Mouse (Mus musculus): ENCODE data around the gene Tbc1d9. TPM values are rescaled to one million over a fixed set of nuclear protein-coding genes. Genes with fewer than 3 reads are reported as not detected.

Gene Tbc1d9
- 2.6 TPM for polyA plus RNA-seq (2014; fragmentation: Illumina TruSeq; extraction: RNeasy Lipid Tissue Mini Kit (QIAGEN cat#74804); ENCODE audit: low read depth, low replicate concordance)

DNA sequence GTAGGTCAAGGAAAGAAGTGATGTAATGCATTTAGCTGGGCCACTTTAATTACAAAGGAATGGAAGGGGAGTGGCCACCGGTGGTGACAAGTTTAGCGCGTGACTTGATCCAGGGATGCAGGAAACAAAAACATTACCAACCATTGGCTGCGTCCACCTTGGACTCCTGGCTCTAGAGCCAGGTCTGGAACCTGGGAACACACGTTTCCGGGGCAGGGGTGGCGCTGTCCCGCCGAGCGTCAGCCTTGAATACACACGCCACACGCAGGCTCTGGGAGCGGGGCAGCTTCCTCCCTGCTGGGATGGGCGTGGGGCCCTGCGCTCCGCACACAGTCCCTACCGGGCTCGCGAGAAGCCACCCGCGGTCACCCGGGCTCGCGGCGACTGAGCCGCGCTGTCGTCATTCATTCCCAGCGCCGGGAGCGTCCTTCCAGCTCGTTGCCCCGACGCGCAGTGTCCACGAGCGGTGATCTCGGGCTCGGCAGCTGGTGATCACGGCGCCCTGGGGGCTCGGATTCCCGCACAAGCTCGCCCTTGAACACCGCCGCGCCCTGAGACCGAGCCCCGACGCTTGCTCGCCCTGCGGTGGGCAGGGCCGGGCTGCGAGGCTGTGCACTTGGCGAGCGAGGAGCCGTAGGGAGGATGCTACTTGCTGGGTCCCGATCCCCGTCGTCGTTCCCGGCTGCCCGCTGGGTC lies at the start of gene Tbc1d9:
Tbc1d9 (plus strand) TSS at position 118 of the 696 bp plus-strand sequence.

DNA sequence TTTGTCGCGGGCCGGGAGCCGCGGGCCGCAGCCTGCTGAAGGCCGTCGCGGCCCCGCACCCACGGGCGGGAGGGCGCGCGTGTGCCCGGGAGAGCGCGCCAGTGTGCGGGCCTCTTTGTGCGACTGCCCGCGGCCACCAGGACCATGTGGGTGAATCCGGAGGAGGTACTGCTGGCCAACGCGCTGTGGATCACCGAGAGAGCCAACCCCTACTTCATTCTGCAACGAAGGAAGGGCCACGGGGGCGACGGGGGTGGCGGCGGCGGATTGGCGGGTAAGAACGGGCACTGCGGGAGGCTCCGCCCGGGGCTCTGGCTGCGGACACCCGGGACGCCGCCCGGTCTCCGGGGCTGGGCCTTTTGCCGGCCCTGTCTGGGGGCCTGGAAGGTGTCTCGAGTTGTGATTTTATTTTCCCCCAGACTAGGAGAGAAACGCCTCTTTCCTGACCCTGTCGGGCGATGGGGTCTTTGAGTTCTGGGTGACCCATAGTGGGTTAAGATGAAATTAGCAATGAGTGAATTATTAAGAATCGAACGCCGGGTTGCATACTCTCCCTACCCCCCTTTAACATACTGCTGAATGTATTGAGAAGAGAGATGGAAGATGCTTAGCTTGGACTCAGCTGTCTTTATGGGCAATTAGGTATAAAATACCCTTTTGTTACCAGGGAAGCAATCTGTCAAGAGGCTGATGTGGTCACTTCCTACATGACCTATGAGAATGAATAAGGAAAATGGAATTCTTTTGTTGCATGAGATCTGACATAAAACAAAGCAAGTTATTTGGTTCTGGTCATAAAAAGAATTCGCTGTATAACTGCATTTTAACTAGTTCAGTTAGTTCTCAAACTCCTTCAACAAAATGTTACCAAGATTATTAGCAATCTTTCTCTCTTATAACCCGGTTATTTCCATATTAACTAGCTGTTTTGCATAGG lies 1.0 kb downstream of the Tbc1d9 start, which contains the start of gene Gm10645:
Gm10645 (minus strand) TSS at position 240 of the 937 bp plus-strand sequence.

DNA sequence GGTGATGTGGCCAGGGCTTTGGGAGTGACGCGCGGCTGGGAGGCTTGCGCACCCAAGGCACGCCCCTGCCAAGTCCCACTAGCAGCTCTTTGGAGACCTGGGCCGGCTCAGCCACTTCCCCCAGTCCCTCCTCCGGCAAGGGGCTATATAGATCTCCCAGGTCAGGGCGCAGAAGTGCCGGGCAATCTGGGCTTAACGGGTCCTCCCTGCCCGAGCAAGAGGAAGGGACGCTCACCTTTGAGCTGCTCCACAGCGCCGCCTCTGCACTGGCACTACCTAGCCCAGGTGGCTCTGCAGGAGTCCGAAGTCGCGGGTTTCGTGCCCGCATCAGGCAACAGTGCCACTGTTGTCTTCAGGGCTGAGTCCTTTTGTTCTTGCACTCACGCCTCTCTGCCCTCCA lies 125.0 kb downstream of the Tbc1d9 start, which contains the start of gene Ucp1:
Ucp1 (plus strand) TSS at position 177 of the 400 bp plus-strand sequence.

Other genes with a start within 250 kb of the Tbc1d9 start
- gene Gm10645, start 818 bp downstream of the Tbc1d9 start, polyA plus RNA-seq (2014; fragmentation: Illumina TruSeq; extraction: RNeasy Lipid Tissue Mini Kit (QIAGEN cat#74804); ENCODE audit: low read depth, low replicate concordance): not detected
- gene Ucp1, start 125.0 kb downstream of the Tbc1d9 start, polyA plus RNA-seq (2014; fragmentation: Illumina TruSeq; extraction: RNeasy Lipid Tissue Mini Kit (QIAGEN cat#74804); ENCODE audit: low read depth, low replicate concordance): 33.7 TPM
- gene Elmod2, start 167.1 kb downstream of the Tbc1d9 start, polyA plus RNA-seq (2014; fragmentation: Illumina TruSeq; extraction: RNeasy Lipid Tissue Mini Kit (QIAGEN cat#74804); ENCODE audit: low read depth, low replicate concordance): 9.8 TPM
- not detected for gene Mgat4d, start 183.1 kb downstream of the Tbc1d9 start, polyA plus RNA-seq (2014; fragmentation: Illumina TruSeq; extraction: RNeasy Lipid Tissue Mini Kit (QIAGEN cat#74804); ENCODE audit: low read depth, low replicate concordance)
- not detected for gene Clgn, start 224.5 kb downstream of the Tbc1d9 start, polyA plus RNA-seq (2014; fragmentation: Illumina TruSeq; extraction: RNeasy Lipid Tissue Mini Kit (QIAGEN cat#74804); ENCODE audit: low read depth, low replicate concordance)